Mouse (Mus musculus) heart, postnatal 0 days (tissue): ENCODE measurements at regions not wholly inside any gene's neighbourhood (a gene's known extent, or its start where the extent isn't known, plus 50 kb on each side); places are given as distances from the start of the nearest gene placed in this dataset.

Experiments used
- CTCF ChIP-seq: IDR thresholded peaks from 2 replicates; pipeline ENCODE4 v1.5.1; 2016; ENCODE audit warnings: antibody characterized with exemption, control low read depth, low read depth
- EP300 ChIP-seq: IDR thresholded peaks from 2 replicates; pipeline ENCODE4 v1.6.1; 2016; ENCODE audit warnings: antibody characterized with exemption, low read depth

DNA sequence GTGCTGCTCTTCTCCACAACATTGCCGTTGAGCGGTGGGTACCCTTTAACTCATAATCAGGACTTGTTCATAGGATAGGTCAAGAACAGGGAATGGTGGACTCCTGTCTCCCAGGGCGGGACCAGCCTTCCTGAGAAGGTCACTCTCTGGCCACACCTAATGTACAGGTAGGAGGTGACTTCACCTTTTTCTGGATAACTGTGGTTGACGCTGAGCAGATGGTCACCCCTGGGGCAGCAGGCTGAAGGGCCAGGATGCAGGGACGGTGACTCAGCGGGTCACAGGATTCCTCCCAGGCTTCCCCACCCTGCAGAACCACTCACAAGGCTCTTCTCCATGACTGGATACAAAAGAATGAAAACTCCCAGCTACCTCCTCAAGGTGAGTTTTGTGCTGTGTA is 66.6 kb upstream of the Fndc3b start:
- TF ChIP-seq CTCF (no peak), EP300 (no peak)
